Mouse (Mus musculus): ENCODE measurements around the gene Ccdc186.
"Not testable (repeated sequence)": the region's sequence is repeated elsewhere in the genome, so short reads cannot be mapped to it uniquely, and the experiment has no call there.

Ccdc186 gene

GRCm38 (mm10) chr19:56801656-56802351 lies 20.2 kb downstream of the Ccdc186 start:
- DNase-seq (ENCODE audit: low spot score in 2 of 2): no peak

DNA sequence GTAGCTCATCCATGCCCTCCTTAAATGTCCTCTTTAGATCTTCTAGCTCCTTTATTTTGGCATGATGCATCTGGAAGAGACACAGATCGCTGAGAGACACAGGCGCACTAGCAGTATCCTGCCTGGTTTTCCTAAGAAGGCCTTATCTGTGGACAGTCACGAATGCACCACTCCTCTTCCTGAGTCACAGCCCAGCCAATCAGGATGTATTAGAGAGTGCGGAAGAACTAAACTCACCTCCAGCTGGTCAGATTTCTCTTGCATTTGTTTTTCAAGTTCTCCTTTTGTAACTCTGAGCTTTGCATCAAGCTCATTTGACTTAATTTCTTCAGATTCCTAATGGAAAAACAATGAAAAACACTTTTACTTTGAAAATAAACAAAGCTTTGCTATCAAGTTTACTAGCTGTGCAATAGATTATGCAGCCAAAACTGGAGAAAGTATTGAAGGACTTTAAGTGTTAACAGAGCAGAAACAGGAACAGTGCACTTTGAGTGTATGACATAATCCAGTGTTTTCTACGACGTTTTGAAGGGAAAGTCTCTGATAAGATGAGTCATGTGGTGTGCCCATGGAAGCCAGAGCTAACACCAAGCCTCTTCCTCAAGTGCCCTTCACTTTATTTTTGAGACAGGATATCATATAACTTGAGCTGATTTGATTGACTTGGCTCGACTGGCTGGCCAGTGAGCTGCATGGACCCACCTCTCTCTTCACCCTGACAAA lies 20.9 kb downstream of the Ccdc186 start:
- no peak for DNase-seq (ENCODE audit: low spot score in 2 of 2)

DNA sequence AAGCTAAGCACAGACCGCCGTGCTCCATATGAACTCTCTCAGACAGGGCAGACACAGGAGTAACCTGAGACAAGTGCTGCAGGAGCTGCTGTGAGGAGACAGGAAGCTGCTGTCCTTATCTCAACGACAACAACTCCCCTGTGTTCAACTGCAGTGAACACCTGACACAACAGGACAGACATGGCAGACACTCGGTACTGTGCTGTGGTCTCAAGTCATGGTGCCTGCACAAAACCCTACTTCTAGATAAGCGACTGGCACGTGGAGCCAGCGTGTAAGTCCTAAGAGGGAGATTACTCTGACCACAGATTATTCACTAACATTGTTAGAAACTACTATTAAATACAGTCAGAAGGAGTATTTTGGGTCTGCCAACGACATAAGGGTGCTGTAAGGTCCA lies 21.8 kb downstream of the Ccdc186 start:
- DNase-seq (ENCODE audit: low spot score in 2 of 2): no peak

- DNase-seq (ENCODE audit: low spot score in 2 of 2): no peak
Measured at GRCm38 (mm10) chr19:56797376-56797775, 24.6 kb downstream of the Ccdc186 start.

DNA sequence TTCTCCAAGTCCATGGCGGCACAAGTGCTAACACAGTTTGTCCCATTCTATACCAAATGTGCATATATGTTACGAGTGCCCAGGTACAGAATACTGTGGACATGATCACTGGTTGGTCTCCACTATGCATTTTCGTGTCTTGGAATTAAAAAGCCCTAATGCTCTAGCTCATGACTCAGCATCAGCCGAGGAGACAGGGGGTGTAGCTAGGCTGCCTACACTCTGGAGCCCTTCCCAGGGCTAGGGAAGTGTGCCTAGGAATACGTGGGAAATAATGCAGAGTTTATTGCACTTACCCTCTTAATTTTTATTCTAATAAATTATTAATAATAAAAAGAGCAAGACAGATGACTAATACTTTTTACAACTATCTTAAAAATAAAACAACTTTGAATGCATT lies 33.0 kb downstream of the Ccdc186 start:
- DNase-seq (ENCODE audit: low spot score in 2 of 2): no peak

- DNase-seq (ENCODE audit: low spot score in 2 of 2): no peak
Measured at GRCm38 (mm10) chr19:56787911-56788310, 34.1 kb downstream of the Ccdc186 start.

GRCm38 (mm10) chr19:56778532-56778931 lies 43.5 kb downstream of the Ccdc186 start:
- DNase-seq (ENCODE audit: low spot score in 2 of 2): not testable (repeated sequence)

DNA sequence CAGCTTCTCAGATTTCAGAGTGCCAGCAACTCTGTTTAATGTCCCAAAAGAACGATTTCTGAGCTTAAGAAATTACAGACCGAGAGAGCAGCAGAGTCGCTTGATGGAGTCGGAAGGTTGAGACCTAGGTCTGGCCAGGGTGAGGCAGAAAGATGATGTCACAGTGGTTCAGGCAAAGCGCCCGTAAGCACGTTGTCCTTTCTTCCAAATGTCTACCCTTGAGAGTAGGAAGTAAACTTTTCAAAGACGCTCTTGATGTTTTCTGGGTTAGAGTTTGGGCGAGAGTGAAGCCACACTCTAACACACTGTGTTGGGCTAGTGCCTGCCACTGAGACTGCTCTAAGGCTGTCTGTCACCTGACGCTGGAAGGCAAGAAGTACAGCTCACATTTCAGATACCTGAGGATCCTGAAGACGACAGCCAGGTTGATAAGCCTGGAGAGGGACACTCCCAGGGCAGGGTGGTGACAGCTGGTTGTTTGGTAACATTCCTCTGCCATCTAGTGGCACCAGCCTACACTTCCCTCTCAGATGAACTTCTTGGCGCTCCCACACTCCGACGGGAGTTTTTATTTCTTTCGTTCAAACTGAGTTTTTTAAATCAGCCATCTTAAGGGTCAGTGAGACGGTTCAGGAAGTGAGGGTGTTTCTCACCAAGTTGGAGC lies 45.1 kb downstream of the Ccdc186 start:
- peak in 1 of 2 experiments; percentile 28 for DNase-seq (ENCODE audit: low spot score in 2 of 2)

GRCm38 (mm10) chr19:56775893-56776718 lies 45.9 kb downstream of the Ccdc186 start:
- no peak for DNase-seq (ENCODE audit: low spot score in 2 of 2)

DNA sequence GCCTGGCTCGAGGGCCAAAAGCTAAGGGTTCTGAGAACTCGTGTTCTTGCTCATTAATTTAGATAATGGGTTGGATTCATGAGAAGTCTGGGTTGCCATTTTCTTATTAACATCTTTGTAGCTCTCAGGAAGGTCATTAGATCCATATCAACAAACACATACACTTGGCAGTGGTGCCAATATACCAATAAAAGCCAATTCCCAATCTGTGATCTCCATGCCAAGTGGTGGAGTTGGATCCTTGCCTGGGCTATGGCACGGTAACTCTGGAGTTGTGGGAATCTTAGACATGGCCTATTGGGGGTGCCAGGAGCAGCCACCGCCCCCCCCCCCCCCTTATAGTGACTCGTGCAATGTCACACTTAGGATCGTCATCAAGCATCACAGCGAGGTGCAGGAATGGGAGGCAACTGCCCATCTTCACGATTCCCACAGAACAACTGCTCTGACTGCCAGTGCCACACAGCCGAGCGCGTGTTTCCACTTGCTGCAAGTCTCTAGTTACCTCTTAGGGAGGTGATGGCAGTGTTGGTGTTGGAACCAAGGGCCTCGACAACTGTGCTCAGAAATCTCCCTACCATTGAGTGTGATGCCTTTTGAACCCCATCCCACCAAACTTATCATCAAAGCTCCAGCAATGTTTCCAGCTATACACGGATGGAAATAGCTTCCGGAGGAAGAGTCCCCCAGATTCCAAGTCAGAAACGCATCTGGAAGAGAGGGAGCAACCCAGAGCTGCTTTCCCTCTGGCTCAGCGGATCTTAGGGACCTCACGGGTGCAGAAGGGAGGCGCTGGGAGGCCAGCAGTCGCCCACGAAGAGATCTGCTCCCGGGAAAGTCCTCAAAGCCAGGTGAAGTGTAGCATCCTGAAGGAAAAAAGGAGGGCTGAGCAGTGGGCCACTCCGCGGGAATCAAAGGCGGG lies 46.8 kb downstream of the Ccdc186 start:
- DNase-seq (ENCODE audit: low spot score in 2 of 2): no peak

DNA sequence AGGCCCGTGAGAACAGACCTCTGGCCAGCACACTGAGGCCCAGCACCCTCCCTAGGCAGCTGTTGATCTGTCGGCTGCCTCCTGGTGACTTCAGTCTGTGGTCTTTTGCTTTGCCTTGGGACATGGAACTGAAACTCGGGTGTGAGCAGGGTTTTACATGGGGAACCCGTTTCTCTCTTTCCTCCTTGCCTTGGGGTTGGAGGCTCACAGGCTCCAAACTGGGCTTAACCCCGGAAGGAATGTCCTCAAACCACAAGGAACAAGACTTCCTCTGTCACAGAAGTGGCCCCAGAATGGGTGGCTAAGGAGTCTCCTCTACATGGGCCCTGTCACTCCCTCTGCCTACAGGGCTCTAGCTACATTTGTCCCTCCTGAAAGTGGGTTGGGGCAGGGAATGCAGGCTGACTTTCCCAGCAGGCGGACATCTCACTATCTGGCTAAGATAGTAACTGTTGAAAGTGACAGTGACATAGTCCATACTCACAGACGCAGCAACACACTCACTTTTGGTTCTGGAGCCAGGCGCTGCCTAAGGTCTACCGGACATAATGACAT lies 47.5 kb downstream of the Ccdc186 start:
- DNase-seq (ENCODE audit: low spot score in 2 of 2): no peak

- no peak for DNase-seq (ENCODE audit: low spot score in 2 of 2)
Measured at GRCm38 (mm10) chr19:56773393-56773971, 48.5 kb downstream of the Ccdc186 start.

GRCm38 (mm10) chr19:56772158-56772557 lies 49.8 kb downstream of the Ccdc186 start:
- DNase-seq (ENCODE audit: low spot score in 2 of 2): no peak

GRCm38 (mm10) chr19:56769024-56769423 lies 53.0 kb downstream of the Ccdc186 start:
- DNase-seq (ENCODE audit: low spot score in 2 of 2): peak; percentile 47 to 82

GRCm38 (mm10) chr19:56762686-56763085 lies 59.3 kb downstream of the Ccdc186 start:
- no peak for DNase-seq (ENCODE audit: low spot score in 2 of 2)

DNA sequence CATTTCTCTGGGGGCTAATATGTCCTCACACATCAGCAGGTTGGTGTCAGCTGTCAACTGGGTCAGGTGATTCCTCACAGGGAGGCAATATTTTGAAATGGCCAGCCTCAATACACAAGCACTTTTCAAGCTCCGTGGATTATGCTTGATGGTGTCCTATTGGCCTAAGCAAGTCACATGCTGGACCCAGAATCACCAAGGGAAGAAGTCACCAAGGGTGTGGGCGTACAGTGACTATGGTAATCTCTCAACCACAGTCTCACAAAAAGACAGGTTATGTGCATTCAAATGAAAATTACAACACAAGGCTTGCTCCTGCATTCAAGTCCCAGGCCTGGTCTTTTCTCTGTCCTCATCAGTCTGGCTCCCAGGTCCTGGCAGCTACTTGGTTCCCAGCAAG lies 60.3 kb downstream of the Ccdc186 start:
- DNase-seq (ENCODE audit: low spot score in 2 of 2): no peak

DNA sequence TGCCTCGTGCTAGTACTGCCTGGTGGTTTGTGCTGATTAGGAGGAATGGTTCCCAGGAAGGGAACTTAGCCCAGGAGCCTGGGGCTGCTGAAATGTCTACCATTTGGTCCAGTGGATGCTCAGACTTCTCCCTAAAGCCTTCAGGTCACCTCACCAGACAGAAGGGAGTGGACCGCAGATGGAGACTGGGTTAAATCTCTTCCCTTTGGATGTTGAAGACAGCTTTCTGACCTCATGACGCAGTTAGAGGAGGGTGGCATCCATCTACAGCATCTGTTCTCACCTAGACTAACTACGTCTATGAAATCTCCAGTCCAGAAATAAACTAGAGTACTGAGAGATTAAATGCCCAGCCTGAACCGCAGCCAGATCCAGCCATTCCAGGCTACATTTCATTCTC lies 60.9 kb downstream of the Ccdc186 start:
- no peak for DNase-seq (ENCODE audit: low spot score in 2 of 2)

DNA sequence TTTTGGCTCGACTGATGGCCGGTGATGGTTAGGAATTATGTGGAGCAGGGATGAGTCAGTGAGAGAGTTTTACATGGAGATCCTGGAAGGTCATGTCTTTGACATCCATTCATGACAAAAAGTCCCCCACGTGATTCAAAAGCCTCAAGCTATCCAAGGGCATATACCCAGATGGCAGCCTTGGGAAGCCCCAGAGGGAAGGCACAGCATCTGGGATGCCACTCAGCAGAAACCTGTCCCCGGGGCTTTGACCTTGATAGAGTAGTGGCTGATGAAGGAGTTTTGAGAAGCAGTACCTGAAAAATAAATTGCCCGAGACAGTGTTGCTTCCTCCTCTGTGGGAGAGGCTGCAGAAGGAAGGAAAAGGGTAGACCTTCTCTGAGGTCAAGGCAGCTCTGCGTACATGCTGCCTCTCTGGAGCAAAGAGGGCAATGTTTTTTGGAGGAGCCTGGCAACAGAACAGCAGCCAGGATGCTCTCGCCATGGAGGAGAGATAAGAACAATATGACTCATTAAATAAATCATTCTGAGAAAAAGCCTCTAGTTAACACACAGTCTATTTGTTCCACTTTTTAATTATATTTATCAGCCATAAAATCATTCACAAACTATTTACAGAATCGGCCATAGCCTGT lies 61.6 kb downstream of the Ccdc186 start:
- DNase-seq (ENCODE audit: low spot score in 2 of 2): no peak

GRCm38 (mm10) chr19:56759740-56760139 lies 62.2 kb downstream of the Ccdc186 start:
- DNase-seq (ENCODE audit: low spot score in 2 of 2): no peak

- no peak for DNase-seq (ENCODE audit: low spot score in 2 of 2)
Measured at GRCm38 (mm10) chr19:56758311-56758710, 63.7 kb downstream of the Ccdc186 start.
